Comparison of ENCODE assay signal across 35 mouse cellular contexts in genomic region chr10:51584378-51584777, GRCm38 (mm10). TPM values are rescaled to one million over a fixed set of nuclear protein-coding genes. Genes with fewer than 3 reads are reported as not detected.
DNase-seq lines count a peak whose midpoint lies in the region; ATAC-seq and TF ChIP-seq lines count a peak whose summit lies in the region.
"Had no signal": no experiment of that assay in that cellular context is flagged by ENCODE, and none has a peak within 500 bp of the region (broad histone marks: within the 10 kb centered on the region; RNA-seq: fewer than 3 reads in every experiment).

No protein-coding gene starts in this region.

- no peaks in the 10 kb centered on the region for H3K36me3 ChIP-seq in kidney, adult 2 months (ENCODE audit: control insufficient read depth, insufficient read depth, low read length)
- no peaks in the 10 kb centered on the region for H3K36me3 ChIP-seq in kidney, embryonic 15.5 days
- H3K36me3 ChIP-seq: embryonic facial prominence, embryonic 10.5 days; embryonic facial prominence, embryonic 13.5 days; forebrain, embryonic 12.5 days; forebrain, embryonic 15.5 days; G1E; heart, embryonic 10.5 days; heart, embryonic 13.5 days; hindbrain, embryonic 10.5 days; hindbrain, embryonic 13.5 days had no signal

- WGBS in kidney, adult 2 months: 46% methylated on average over 1 of the region's 1 CpGs
- 55% methylated on average over 1 of the region's 1 CpGs for WGBS in kidney, embryonic 15.5 days

- no peak overlapping the region for H3K9ac ChIP-seq in kidney, embryonic 15.5 days
- H3K9ac ChIP-seq: embryonic facial prominence, embryonic 13.5 days; forebrain, embryonic 12.5 days; forebrain, embryonic 15.5 days; heart, embryonic 13.5 days; hindbrain, embryonic 13.5 days had no signal

- TF ChIP-seq CTCF in kidney, adult 2 months (conservative IDR thresholded peaks at IDR 0.05; ENCODE audit: insufficient read depth, insufficient read length, low read depth, low read length): no peak
- no peak for TF ChIP-seq CTCF in gastrocnemius, adult 2 months (IDR thresholded peaks at IDR 0.05)

- no peak for ATAC-seq in kidney, embryonic 15.5 days (replicated peaks; ENCODE audit: low FRiP score)
- peak; percentile 68 to 69 for ATAC-seq in hematopoietic stem cell, adult 5-6 weeks (replicated peaks in 1 of 2; ENCODE audit: insufficient read depth in 1 of 2, low FRiP score in 2 of 2, low TSS enrichment in 1 of 2, low read depth in 1 of 2, poor library complexity in 2 of 2, severe bottlenecking in 2 of 2)
- ATAC-seq: forebrain, embryonic 15.5 days; hindbrain, embryonic 16.5 days; Patski had no signal

- H3K27me3 ChIP-seq in kidney, adult 2 months (replicated peaks; ENCODE audit: control insufficient read depth, insufficient read depth, low read length): no peaks in the 10 kb centered on the region
- H3K27me3 ChIP-seq in kidney, embryonic 15.5 days: no peaks in the 10 kb centered on the region
- H3K27me3 ChIP-seq: CH12.LX; forebrain, embryonic 15.5 days had no signal

- DNase-seq in kidney, adult 2 months: peak; percentile 13
- DNase-seq in lung, postnatal 10 days: peak; percentile 11
- DNase-seq in lung, adult 18-20 months: no peak
- no peak for DNase-seq in gastrocnemius, adult 2 months
- DNase-seq: adrenal gland, postnatal 14 days; B cell, adult 2 months; cerebellum, adult 11-12 months; cerebellum, adult 8-10 months; cerebellum, postnatal 10 days; cerebellum, postnatal 36 days; embryo, embryonic 11 days; gastrocnemius, postnatal 10 days; gastrocnemius, postnatal 36 days; heart, postnatal 14 days had no signal

- no peak overlapping the region for H3K4me2 ChIP-seq in kidney, embryonic 15.5 days
- H3K4me2 ChIP-seq: embryonic facial prominence, embryonic 13.5 days; forebrain, embryonic 12.5 days; forebrain, embryonic 15.5 days; heart, embryonic 13.5 days; hindbrain, embryonic 13.5 days had no signal

- no peaks in the 10 kb centered on the region for H3K4me1 ChIP-seq in kidney, adult 2 months (ENCODE audit: control insufficient read depth, insufficient read depth, low read length)
- H3K4me1 ChIP-seq in kidney, embryonic 15.5 days: no peaks in the 10 kb centered on the region
- H3K4me1 ChIP-seq: embryonic facial prominence, embryonic 10.5 days; embryonic facial prominence, embryonic 13.5 days; forebrain, embryonic 12.5 days; forebrain, embryonic 15.5 days; heart, embryonic 10.5 days; heart, embryonic 13.5 days; hindbrain, embryonic 10.5 days; hindbrain, embryonic 13.5 days had no signal

- H3K27ac ChIP-seq in kidney, adult 2 months (ENCODE audit: insufficient read depth, low read depth, low read length): no peak overlapping the region
- no peak overlapping the region for H3K27ac ChIP-seq in kidney, embryonic 15.5 days
- no peak overlapping the region for H3K27ac ChIP-seq in gastrocnemius, adult 2 months
- H3K27ac ChIP-seq: embryonic facial prominence, embryonic 10.5 days; embryonic facial prominence, embryonic 13.5 days; forebrain, embryonic 12.5 days; forebrain, embryonic 15.5 days; heart, adult 2 months; heart, embryonic 10.5 days; heart, embryonic 13.5 days; hindbrain, embryonic 10.5 days; hindbrain, embryonic 13.5 days had no signal

- no peak overlapping the region for H3K4me3 ChIP-seq in kidney, adult 2 months (ENCODE audit: insufficient read depth, low read depth, low read length)
- H3K4me3 ChIP-seq in kidney, embryonic 15.5 days (replicated peaks): no peak overlapping the region
- no peak overlapping the region for H3K4me3 ChIP-seq in gastrocnemius, adult 2 months
- H3K4me3 ChIP-seq: embryonic facial prominence, embryonic 10.5 days; embryonic facial prominence, embryonic 13.5 days; erythroblast, embryonic 14.5 days; forebrain, embryonic 12.5 days; forebrain, embryonic 15.5 days; heart, adult 2 months; heart, embryonic 10.5 days; heart, embryonic 13.5 days; hindbrain, embryonic 10.5 days; hindbrain, embryonic 13.5 days had no signal

- TF ChIP-seq POLR2A in kidney, adult 2 months (IDR thresholded peaks at IDR 0.05; ENCODE audit: low read depth, low read length): no peak

- no peaks in the 10 kb centered on the region for H3K9me3 ChIP-seq in kidney, embryonic 15.5 days (replicated peaks)
- H3K9me3 ChIP-seq: embryonic facial prominence, embryonic 10.5 days; embryonic facial prominence, embryonic 13.5 days; forebrain, embryonic 12.5 days; forebrain, embryonic 15.5 days; G1E; heart, embryonic 10.5 days; heart, embryonic 13.5 days; hindbrain, embryonic 10.5 days; hindbrain, embryonic 13.5 days had no signal

- intact Hi-C loops in gastrocnemius, adult 2 months (cut with DNase I): no loop called here

RNA-seq across cellular contexts. Expression of gene Fam162b, which starts 5.9 kb away (rescaled TPM):
- polyA plus RNA-seq in kidney, adult 2 months (2012; rRNA removed): not detected in 2 replicates
- 3.2 and 4.9 TPM in 2 replicates for polyA plus RNA-seq in kidney, embryonic 15.5 days (2015; fragmentation: Nextera tagmentation; extraction: Ambion mirVana)
- not detected in 2 replicates for total RNA-seq in hematopoietic stem cell, adult 5-6 weeks (2017)
- not detected for total RNA-seq in gastrocnemius, adult 2 months (2021)
- total RNA-seq: adrenal gland, adult 18-20 months; adrenal gland, postnatal 14 days; adrenal gland, postnatal 4 days; CH12.LX; G1E; gastrocnemius, postnatal 10 days; gastrocnemius, postnatal 36 days; granulocyte monocyte progenitor cell, adult 5-6 weeks; heart, adult 2 months; heart, postnatal 14 days had no signal
- polyA plus RNA-seq: cortical plate, adult 2 months; erythroblast, embryonic 14.5 days; G1E; heart, adult 2 months; Patski had no signal

RNA-seq across cellular contexts. Expression of gene Gprc6a, which starts 46.9 kb away (rescaled TPM):
- polyA plus RNA-seq in kidney, adult 2 months (2012; rRNA removed): not detected in 2 replicates
- polyA plus RNA-seq in kidney, embryonic 15.5 days (2015; fragmentation: Nextera tagmentation; extraction: Ambion mirVana): not detected in 2 replicates
- total RNA-seq in hematopoietic stem cell, adult 5-6 weeks (2017): not detected in 2 replicates
- not detected for total RNA-seq in gastrocnemius, adult 2 months (2021)
- total RNA-seq: adrenal gland, adult 18-20 months; adrenal gland, postnatal 14 days; adrenal gland, postnatal 4 days; CH12.LX; G1E; gastrocnemius, postnatal 10 days; gastrocnemius, postnatal 36 days; granulocyte monocyte progenitor cell, adult 5-6 weeks; heart, adult 2 months; heart, postnatal 14 days had no signal
- polyA plus RNA-seq: brain, embryonic 14.5 days; cortical plate, adult 2 months; embryonic facial prominence, embryonic 13.5 days; erythroblast, embryonic 14.5 days; forebrain, embryonic 12.5 days; forebrain, embryonic 15.5 days; G1E; heart, embryonic 10.5 days; heart, embryonic 13.5 days; hindbrain, embryonic 10.5 days; hindbrain, embryonic 13.5 days; hindbrain, embryonic 16.5 days; Patski had no signal

Comparison
In these comparisons a context has a peak if more than half of its experiments do, and no peak if none do; other contexts are left out.
1. DNase-seq: peak in kidney, adult 2 months (single experiment) and lung, postnatal 10 days (single experiment); none in lung, adult 18-20 months (0 of 2) and gastrocnemius, adult 2 months (single experiment).